Mouse (Mus musculus): ENCODE data around the gene Hoxb5.

GRCm38 (mm10) chr11:96274428-96274827 is 28.7 kb upstream of the Hoxb5 start:
- no peak for TF ChIP-seq CTCF (conservative IDR thresholded peaks at IDR 0.05; ENCODE audit: low read length)
- TF ChIP-seq NANOG (IDR thresholded peaks at IDR 0.05; ENCODE audit: borderline replicate concordance, low read length): no peak
- TF ChIP-seq POU5F1 (IDR thresholded peaks at IDR 0.05; ENCODE audit: borderline replicate concordance, low read length): no peak
